Mouse (Mus musculus): ENCODE results near the gene Mslnl. TPM values are rescaled to one million over a fixed set of nuclear protein-coding genes. Genes with fewer than 3 reads are reported as not detected.

Mslnl gene
- polyA plus RNA-seq (2012; rRNA removed; ENCODE audit: low replicate concordance): 0.26 and 0.95 TPM in 2 replicates

GRCm38 (mm10) chr17:25735745-25736144 lies at the start of gene Mslnl:
Gene Mslnl, plus strand, starts transcription at chr17:25736042.

DNA sequence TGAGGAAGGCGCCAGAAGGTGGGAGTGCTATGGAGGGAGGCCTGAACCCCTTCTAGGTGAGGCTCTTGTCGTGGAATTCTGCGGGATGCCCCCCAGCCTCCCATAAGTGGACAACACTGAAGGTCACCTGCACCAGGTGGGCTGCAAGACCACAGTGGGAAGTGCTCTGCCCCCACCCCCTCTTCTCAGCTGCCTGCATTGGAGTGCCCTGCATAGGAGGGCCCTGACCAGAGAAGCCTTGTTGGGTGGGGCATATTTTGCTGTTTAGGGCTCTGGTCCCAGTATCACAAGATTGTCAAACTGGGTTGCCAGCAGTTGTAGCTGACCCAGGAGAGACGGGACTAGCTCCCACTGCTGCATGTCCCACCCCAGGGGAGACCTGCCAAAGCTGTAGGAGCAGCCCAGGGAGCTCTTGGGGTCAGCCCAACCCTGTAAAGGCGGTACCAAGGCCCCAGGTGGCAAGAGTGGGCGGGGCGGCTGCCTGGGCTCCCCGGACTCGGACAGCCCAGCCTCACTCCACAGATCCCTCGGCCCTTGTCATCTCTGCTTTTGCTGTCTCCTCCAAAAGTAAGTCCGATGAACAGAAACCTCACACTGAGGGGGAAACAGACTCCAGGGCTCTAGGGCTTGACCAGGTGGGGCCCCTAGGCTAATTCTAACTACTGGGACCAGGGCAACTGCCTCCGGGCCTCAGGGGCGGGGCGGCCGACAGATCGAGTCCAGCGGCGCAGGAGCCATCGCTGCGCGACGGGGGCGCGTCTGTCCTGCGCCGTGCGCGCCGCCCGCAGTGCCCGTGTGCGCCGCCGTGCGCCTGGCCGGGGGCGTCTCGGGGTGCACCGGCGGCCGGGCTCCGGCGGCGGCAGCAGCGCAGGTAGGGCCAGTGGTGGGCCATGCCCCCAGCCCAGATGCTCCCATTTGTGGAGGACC lies 18.9 kb upstream of the Mslnl start, which contains the start of gene Gng13:
Gng13 (plus strand) TSS at position 461 of the 927 bp plus-strand sequence.

GRCm38 (mm10) chr17:25727265-25728008 lies 8.4 kb upstream of the Mslnl start, which contains the start of the genes Chtf18 and Rpusd1:
Gene Chtf18, minus strand, starts transcription at chr17:25727419.
Gene Rpusd1, plus strand, starts transcription at chr17:25727670.

DNA sequence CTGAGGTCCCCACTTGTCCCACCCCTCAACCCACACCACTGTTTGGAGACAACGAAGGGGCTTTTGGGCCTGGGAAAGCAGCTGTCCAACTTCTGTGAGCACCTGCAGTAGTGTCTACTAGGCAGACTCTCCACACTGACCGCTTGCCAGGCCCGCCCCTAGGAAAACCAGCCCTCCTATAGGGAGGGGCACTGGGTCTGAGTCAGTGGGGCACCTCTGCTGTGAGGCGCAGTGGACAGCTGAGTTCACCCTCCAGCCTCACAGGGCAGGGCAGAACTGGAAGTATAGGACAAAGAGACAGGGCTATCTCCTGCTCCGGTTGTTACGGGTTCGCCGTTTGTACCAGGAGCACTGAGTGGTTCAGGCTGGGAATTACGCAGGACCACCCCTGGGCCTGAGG lies 18.4 kb downstream of the Mslnl start, which contains the start of gene Msln:
Msln (minus strand) TSS at position 138 of the 400 bp plus-strand sequence.

DNA sequence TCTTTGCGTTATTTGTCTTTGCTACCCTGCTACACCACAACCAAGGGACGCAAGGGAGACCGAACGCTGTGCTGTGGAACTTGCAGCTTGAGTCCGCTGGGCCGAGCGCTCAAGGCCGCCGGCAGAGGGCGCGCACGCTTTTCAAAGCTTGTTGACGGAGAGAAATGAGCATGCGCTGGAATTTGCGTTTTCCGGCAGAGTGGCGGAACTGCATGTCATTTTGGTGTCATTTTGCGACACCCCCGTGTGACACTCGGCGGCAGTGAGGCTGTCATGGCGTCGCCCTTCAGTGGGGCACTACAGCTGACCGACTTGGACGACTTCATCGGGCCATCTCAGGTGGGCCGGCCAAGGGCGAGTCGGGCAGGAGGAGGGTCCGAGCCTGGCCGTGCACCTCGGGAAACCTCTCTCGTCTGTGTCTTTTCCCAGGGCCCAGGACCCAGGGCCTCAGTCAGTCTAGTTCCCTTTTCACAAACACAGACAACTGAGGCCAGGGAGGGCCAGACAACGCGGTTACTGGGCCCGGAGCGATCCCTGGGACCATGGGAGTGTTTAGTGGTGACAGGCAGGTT lies 37.8 kb downstream of the Mslnl start, which contains the start of gene Narfl:
Narfl (plus strand) TSS at position 228 of the 572 bp plus-strand sequence.

GRCm38 (mm10) chr17:25785281-25785745 lies 49.5 kb downstream of the Mslnl start, which contains the start of gene Haghl:
Gene Haghl, minus strand, starts transcription at chr17:25785673.

GRCm38 (mm10) chr17:25786280-25786679 lies 50.4 kb downstream of the Mslnl start, which contains the start of gene Ccdc78:
Gene Ccdc78, plus strand, starts transcription at chr17:25786580.

GRCm38 (mm10) chr17:25792615-25793014 lies 56.8 kb downstream of the Mslnl start, which contains the start of gene Fam173a:
Gene Fam173a, minus strand, starts transcription at chr17:25792901.

DNA sequence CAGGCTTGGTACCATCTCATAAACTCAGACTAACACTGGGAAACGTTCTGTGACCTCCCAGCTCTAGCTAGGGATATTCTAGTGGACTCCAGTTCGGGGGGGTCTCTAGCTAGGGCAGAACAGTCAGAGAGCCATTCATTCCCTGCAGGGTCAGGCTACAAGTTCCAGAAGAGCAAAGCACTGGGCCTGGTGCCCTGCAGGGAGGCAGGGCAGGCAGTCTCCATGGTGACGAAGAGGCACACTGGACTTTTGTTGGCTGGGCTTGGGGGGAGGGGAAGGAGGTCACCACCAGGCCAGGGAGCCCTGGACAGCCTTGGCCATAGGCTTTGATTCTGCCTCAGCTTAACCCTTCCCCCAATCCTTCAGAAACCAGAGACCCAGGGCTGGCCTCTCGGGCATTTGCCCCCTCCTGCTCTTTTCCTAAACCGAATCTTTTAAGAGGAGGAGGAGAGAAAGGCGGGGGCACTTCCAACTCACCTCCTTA lies 59.8 kb downstream of the Mslnl start, which contains the start of gene AC134908.4:
AC134908.4 (minus strand) TSS at position 51 of the 484 bp plus-strand sequence.

GRCm38 (mm10) chr17:25796951-25797369 lies 61.1 kb downstream of the Mslnl start, which contains the start of gene Metrn:
Gene Metrn, minus strand, starts transcription at chr17:25797136.

Other genes with a start within 250 kb of the Mslnl start
- not detected in 2 replicates for gene Sstr5, start 238.8 kb upstream of the Mslnl start, polyA plus RNA-seq (2012; rRNA removed; ENCODE audit: low replicate concordance)
- 0.64 and 1.4 TPM in 2 replicates for gene Sox8, start 165.4 kb upstream of the Mslnl start, polyA plus RNA-seq (2012; rRNA removed; ENCODE audit: low replicate concordance)
- gene Lmf1, start 157.0 kb upstream of the Mslnl start, polyA plus RNA-seq (2012; rRNA removed; ENCODE audit: low replicate concordance): 29.3 and 35.8 TPM in 2 replicates
- not detected in 2 replicates for gene Gng13, start 18.9 kb upstream of the Mslnl start, polyA plus RNA-seq (2012; rRNA removed; ENCODE audit: low replicate concordance)
- 3.0 and 8.4 TPM in 2 replicates for gene Chtf18, start 8.6 kb upstream of the Mslnl start, polyA plus RNA-seq (2012; rRNA removed; ENCODE audit: low replicate concordance)
- 33.3 and 43.5 TPM in 2 replicates for gene Rpusd1, start 8.4 kb upstream of the Mslnl start, polyA plus RNA-seq (2012; rRNA removed; ENCODE audit: low replicate concordance)
- 18.0 and 39.1 TPM in 2 replicates for gene Msln, start 18.3 kb downstream of the Mslnl start, polyA plus RNA-seq (2012; rRNA removed; ENCODE audit: low replicate concordance)
- gene Narfl, start 37.7 kb downstream of the Mslnl start, polyA plus RNA-seq (2012; rRNA removed; ENCODE audit: low replicate concordance): 30.7 and 33.1 TPM in 2 replicates
- 33.7 and 63.5 TPM in 2 replicates for gene Haghl, start 49.6 kb downstream of the Mslnl start, polyA plus RNA-seq (2012; rRNA removed; ENCODE audit: low replicate concordance)
- gene Ccdc78, start 50.5 kb downstream of the Mslnl start, polyA plus RNA-seq (2012; rRNA removed; ENCODE audit: low replicate concordance): 0.13 TPM in 1 of 2 replicates, not detected in the other
- 100 and 103 TPM in 2 replicates for gene Fam173a, start 56.9 kb downstream of the Mslnl start, polyA plus RNA-seq (2012; rRNA removed; ENCODE audit: low replicate concordance)
- gene AC134908.4, start 59.6 kb downstream of the Mslnl start, polyA plus RNA-seq (2012; rRNA removed; ENCODE audit: low replicate concordance): not detected in 2 replicates
- 31.8 and 52.1 TPM in 2 replicates for gene Metrn, start 61.1 kb downstream of the Mslnl start, polyA plus RNA-seq (2012; rRNA removed; ENCODE audit: low replicate concordance)
- 1.3 and 10.1 TPM in 2 replicates for gene Fbxl16, start 73.0 kb downstream of the Mslnl start, polyA plus RNA-seq (2012; rRNA removed; ENCODE audit: low replicate concordance)
- gene Wdr24, start 87.6 kb downstream of the Mslnl start, polyA plus RNA-seq (2012; rRNA removed; ENCODE audit: low replicate concordance): 29.1 and 47.7 TPM in 2 replicates
- gene Jmjd8, start 92.8 kb downstream of the Mslnl start, polyA plus RNA-seq (2012; rRNA removed; ENCODE audit: low replicate concordance): 107 and 138 TPM in 2 replicates
- 147 and 198 TPM in 2 replicates for gene Stub1, start 97.4 kb downstream of the Mslnl start, polyA plus RNA-seq (2012; rRNA removed; ENCODE audit: low replicate concordance)
- gene Rhbdl1, start 101.3 kb downstream of the Mslnl start, polyA plus RNA-seq (2012; rRNA removed; ENCODE audit: low replicate concordance): 63.1 and 173 TPM in 2 replicates
- gene Gm20683, start 105.7 kb downstream of the Mslnl start, polyA plus RNA-seq (2012; rRNA removed; ENCODE audit: low replicate concordance): 51.2 and 72.8 TPM in 2 replicates
- gene Rhot2, start 108.8 kb downstream of the Mslnl start, polyA plus RNA-seq (2012; rRNA removed; ENCODE audit: low replicate concordance): 48.9 and 77.3 TPM in 2 replicates
- 16.4 and 55.2 TPM in 2 replicates for gene Wdr90, start 125.5 kb downstream of the Mslnl start, polyA plus RNA-seq (2012; rRNA removed; ENCODE audit: low replicate concordance)
- 84.2 and 113 TPM in 2 replicates for gene Mcrip2, start 132.7 kb downstream of the Mslnl start, polyA plus RNA-seq (2012; rRNA removed; ENCODE audit: low replicate concordance)
- gene Mettl26, start 139.0 kb downstream of the Mslnl start, polyA plus RNA-seq (2012; rRNA removed; ENCODE audit: low replicate concordance): 47.8 and 80.7 TPM in 2 replicates
- 0.54 and 1.1 TPM in 2 replicates for gene Wfikkn1, start 144.8 kb downstream of the Mslnl start, polyA plus RNA-seq (2012; rRNA removed; ENCODE audit: low replicate concordance)
- gene Rab40c, start 183.7 kb downstream of the Mslnl start, polyA plus RNA-seq (2012; rRNA removed; ENCODE audit: low replicate concordance): 35.2 and 54.0 TPM in 2 replicates
- 166 and 173 TPM in 2 replicates for gene Pigq, start 208.9 kb downstream of the Mslnl start, polyA plus RNA-seq (2012; rRNA removed; ENCODE audit: low replicate concordance)
- 1.0 TPM in 1 of 2 replicates, not detected in the other for gene Nhlrc4, start 208.9 kb downstream of the Mslnl start, polyA plus RNA-seq (2012; rRNA removed; ENCODE audit: low replicate concordance)
- gene A930017K11Rik, start 216.5 kb downstream of the Mslnl start, polyA plus RNA-seq (2012; rRNA removed; ENCODE audit: low replicate concordance): 0.12 TPM in 1 of 2 replicates, not detected in the other
- gene Capn15, start 249.8 kb downstream of the Mslnl start, polyA plus RNA-seq (2012; rRNA removed; ENCODE audit: low replicate concordance): 22.9 and 54.5 TPM in 2 replicates